Comparison of ENCODE assay signal across 12 mouse cellular contexts in the genomic region with DNA sequence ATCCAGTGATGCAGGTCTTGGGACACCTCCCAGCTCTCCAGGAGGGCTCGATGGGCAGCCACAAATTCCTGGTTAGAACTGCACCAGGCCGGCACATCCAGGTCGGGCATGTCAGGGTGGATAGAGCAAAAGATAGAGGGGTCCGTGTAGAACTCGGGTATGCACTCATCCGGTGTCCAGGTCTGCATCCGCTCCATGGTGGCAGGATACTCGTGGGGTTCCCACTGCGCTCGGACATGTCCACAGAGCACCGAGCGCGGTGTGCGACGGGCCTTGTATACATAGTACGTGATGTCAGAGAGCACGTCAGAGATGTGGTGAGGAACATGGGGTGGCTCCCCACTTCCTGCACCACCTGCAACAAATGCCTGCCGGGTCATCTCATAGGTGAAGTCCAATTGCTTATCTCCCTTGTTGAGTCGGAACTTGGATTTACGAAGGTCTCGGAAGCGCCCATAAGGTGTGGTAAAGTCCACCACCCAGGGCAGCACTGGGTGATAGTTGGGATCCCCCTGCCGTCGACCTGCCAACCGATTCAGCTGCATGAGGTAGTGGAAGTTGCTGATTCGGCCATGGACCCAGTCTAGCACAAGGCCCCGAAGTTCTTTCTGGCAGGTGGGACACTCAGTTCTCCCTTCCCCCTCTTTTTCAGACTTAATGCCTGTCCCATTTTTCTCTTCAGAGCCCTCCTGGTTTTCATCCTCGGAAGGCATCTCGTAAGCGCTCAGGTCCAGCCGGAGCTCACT. TPM values are rescaled to one million over a fixed set of nuclear protein-coding genes. Genes with fewer than 3 reads are reported as not detected.
DNase-seq lines count a peak whose midpoint lies in the region; ATAC-seq and TF ChIP-seq lines count a peak whose summit lies in the region.
"Had no signal": no experiment of that assay in that cellular context is flagged by ENCODE, and none has a peak within 500 bp of the region (broad histone marks: within the 10 kb centered on the region; RNA-seq: fewer than 3 reads in every experiment).

No protein-coding gene starts in this region.

- TF ChIP-seq CTCF in stomach, postnatal 0 days (IDR thresholded peaks at IDR 0.05; ENCODE audit: low read depth), result no peak

- no peaks in the 10 kb centered on the region for H3K27me3 ChIP-seq in heart, embryonic 13.5 days (replicated peaks)
- H3K27me3 ChIP-seq in stomach, embryonic 14.5 days (ENCODE audit: control insufficient read depth, insufficient read depth, low read length), result no peaks in the 10 kb centered on the region
- H3K27me3 ChIP-seq in stomach, postnatal 0 days (ENCODE audit: control insufficient read depth, insufficient read depth, low read length), result no peaks in the 10 kb centered on the region
- no peaks in the 10 kb centered on the region for H3K27me3 ChIP-seq in liver, embryonic 13.5 days

- H3K36me3 ChIP-seq in heart, embryonic 13.5 days, result peaks cover 33% of the 10 kb centered on the region
- H3K36me3 ChIP-seq in stomach, embryonic 14.5 days (ENCODE audit: control insufficient read depth, insufficient read depth, low read length), result no peaks in the 10 kb centered on the region; the same call in 1 of the 2 replicates
- peaks cover 17% of the 10 kb centered on the region for H3K36me3 ChIP-seq in stomach, postnatal 0 days (ENCODE audit: control insufficient read depth, insufficient read depth, low read length)
- peaks cover 37% of the 10 kb centered on the region for H3K36me3 ChIP-seq in liver, embryonic 13.5 days

- no peak for TF ChIP-seq EP300 in stomach, postnatal 0 days (optimal IDR thresholded peaks at IDR 0.05)

- 88% methylated on average over 31 of the region's 31 CpGs for WGBS in heart, embryonic 13.5 days
- 92% methylated on average over 31 of the region's 31 CpGs for WGBS in stomach, embryonic 14.5 days
- 93% methylated on average over 31 of the region's 31 CpGs for WGBS in stomach, postnatal 0 days
- 88% methylated on average over 31 of the region's 31 CpGs for WGBS in liver, embryonic 13.5 days (ENCODE audit: insufficient replicate concordance)

- H3K4me1 ChIP-seq in heart, embryonic 13.5 days, result peaks cover 35% of the 10 kb centered on the region
- peaks cover 9% of the 10 kb centered on the region for H3K4me1 ChIP-seq in stomach, embryonic 14.5 days (ENCODE audit: control insufficient read depth, insufficient read depth, low read length)
- peaks cover 9% of the 10 kb centered on the region; the same call in 1 of the 2 replicates for H3K4me1 ChIP-seq in stomach, postnatal 0 days (replicated peaks; ENCODE audit: control insufficient read depth, insufficient read depth)
- H3K4me1 ChIP-seq in liver, embryonic 13.5 days (replicated peaks), result peaks cover 95% of the 10 kb centered on the region

- no peak overlapping the region for H3K27ac ChIP-seq in heart, embryonic 13.5 days (replicated peaks)
- no peak overlapping the region for H3K27ac ChIP-seq in stomach, embryonic 14.5 days (ENCODE audit: low read length)
- H3K27ac ChIP-seq in stomach, postnatal 0 days (replicated peaks), result no peak overlapping the region
- H3K27ac ChIP-seq in liver, embryonic 13.5 days, result peak overlapping the region; percentile 99

- H3K9me3 ChIP-seq in heart, embryonic 13.5 days, result no peaks in the 10 kb centered on the region
- H3K9me3 ChIP-seq in stomach, embryonic 14.5 days (ENCODE audit: control insufficient read depth, low read depth, low read length), result no peaks in the 10 kb centered on the region
- H3K9me3 ChIP-seq in stomach, postnatal 0 days (ENCODE audit: control insufficient read depth, low read length), result no peaks in the 10 kb centered on the region
- H3K9me3 ChIP-seq in liver, embryonic 13.5 days (replicated peaks), result no peaks in the 10 kb centered on the region

- no peak for DNase-seq in heart, postnatal 10 days
- DNase-seq in stomach, postnatal 0 days (ENCODE audit: low spot score), result no peak
- no peak for DNase-seq in liver, embryonic 13.5 days
- no peak for DNase-seq in spleen, adult 18-20 months
- no peak for DNase-seq in adrenal gland, postnatal 25 days
- no peak for DNase-seq in gastrocnemius, postnatal 25 days
- DNase-seq: cerebellum, postnatal 36 days; right cerebral cortex, postnatal 4 days had no signal

- ATAC-seq in heart, embryonic 13.5 days (ENCODE audit: extremely low read depth, insufficient number of reproducible peaks, low FRiP score, low TSS enrichment), result no peak
- no peak for ATAC-seq in stomach, embryonic 14.5 days (ENCODE audit: insufficient number of reproducible peaks, insufficient read depth, low FRiP score, low read depth)
- ATAC-seq in stomach, postnatal 0 days (ENCODE audit: low FRiP score, low TSS enrichment), result no peak
- no peak for ATAC-seq in liver, embryonic 13.5 days (ENCODE audit: low read depth)

- intact Hi-C loops in heart, postnatal 10 days (cut with DNase I), result no loop called here

- peak overlapping the region; percentile 65; the same call in 1 of the 2 replicates for H3K4me3 ChIP-seq in heart, embryonic 13.5 days
- H3K4me3 ChIP-seq in stomach, embryonic 14.5 days (ENCODE audit: low read depth, low read length), result peak overlapping the region; percentile 51; the same call in 1 of the 2 replicates
- no peak overlapping the region for H3K4me3 ChIP-seq in stomach, postnatal 0 days (ENCODE audit: low read depth, low read length)
- H3K4me3 ChIP-seq in liver, embryonic 13.5 days (replicated peaks), result peak overlapping the region; percentile 73

- peak overlapping the region; percentile 100 for H3K4me2 ChIP-seq in heart, embryonic 13.5 days
- peak overlapping the region; percentile 100; the same call in 1 of the 2 replicates for H3K4me2 ChIP-seq in stomach, embryonic 14.5 days (replicated peaks; ENCODE audit: low read depth, low read length)
- H3K4me2 ChIP-seq in stomach, postnatal 0 days (replicated peaks; ENCODE audit: low read depth), result no peak overlapping the region
- peak overlapping the region; percentile 100 for H3K4me2 ChIP-seq in liver, embryonic 13.5 days

- peak overlapping the region; percentile 88; the same call in 1 of the 2 replicates for H3K9ac ChIP-seq in heart, embryonic 13.5 days
- H3K9ac ChIP-seq in stomach, embryonic 14.5 days (replicated peaks; ENCODE audit: low read depth, low read length), result no peak overlapping the region
- H3K9ac ChIP-seq in stomach, postnatal 0 days (ENCODE audit: low read length), result no peak overlapping the region
- H3K9ac ChIP-seq in liver, embryonic 13.5 days, result peak overlapping the region; percentile 88

RNA-seq across cellular contexts. Expression of gene Wdr81, which starts 1.5 kb away (rescaled TPM):
- 3.7 and 3.8 TPM in 2 replicates for polyA plus RNA-seq in heart, embryonic 13.5 days (2015; fragmentation: Nextera tagmentation; extraction: Ambion mirVana)
- total RNA-seq in heart, postnatal 10 days (2021), result 1 to 10 TPM; 7.8 to 8.3 TPM
- 4.6 and 5.1 TPM in 2 replicates for polyA plus RNA-seq in stomach, embryonic 14.5 days (2014; fragmentation: Nextera tagmentation; extraction: Ambion mirVana)
- polyA plus RNA-seq in stomach, postnatal 0 days (2015; fragmentation: Nextera tagmentation; extraction: Ambion mirVana), result 2.6 and 2.7 TPM in 2 replicates
- 18.5 and 21.3 TPM in 2 replicates for polyA plus RNA-seq in liver, embryonic 13.5 days (2015; fragmentation: Nextera tagmentation; extraction: Ambion mirVana)
- total RNA-seq in adrenal gland, postnatal 25 days (2021), result 21.9 and 23.5 TPM in 2 replicates
- 1 to 10 TPM; 4.7 to 5.7 TPM for total RNA-seq in gastrocnemius, postnatal 25 days (2021)

RNA-seq across cellular contexts. Expression of gene Tlcd2, which starts 8.5 kb away (rescaled TPM):
- 11.4 and 13.5 TPM in 2 replicates for polyA plus RNA-seq in heart, embryonic 13.5 days (2015; fragmentation: Nextera tagmentation; extraction: Ambion mirVana)
- 1 to 10 TPM; 8.1 to 9.3 TPM for total RNA-seq in heart, postnatal 10 days (2021)
- 23.3 and 26.3 TPM in 2 replicates for polyA plus RNA-seq in stomach, embryonic 14.5 days (2014; fragmentation: Nextera tagmentation; extraction: Ambion mirVana)
- polyA plus RNA-seq in stomach, postnatal 0 days (2015; fragmentation: Nextera tagmentation; extraction: Ambion mirVana), result 16.0 and 17.2 TPM in 2 replicates
- 18.7 and 18.8 TPM in 2 replicates for polyA plus RNA-seq in liver, embryonic 13.5 days (2015; fragmentation: Nextera tagmentation; extraction: Ambion mirVana)
- 16.2 and 16.8 TPM in 2 replicates for total RNA-seq in adrenal gland, postnatal 25 days (2021)
- total RNA-seq in gastrocnemius, postnatal 25 days (2021), result 1 to 10 TPM; 3.9 to 6.9 TPM

RNA-seq across cellular contexts. Expression of gene Serpinf2, which starts 13.6 kb away (rescaled TPM):
- 1.5 and 14.5 TPM in 2 replicates for polyA plus RNA-seq in heart, embryonic 13.5 days (2015; fragmentation: Nextera tagmentation; extraction: Ambion mirVana)
- not detected for total RNA-seq in heart, postnatal 10 days (2021)
- polyA plus RNA-seq in stomach, embryonic 14.5 days (2014; fragmentation: Nextera tagmentation; extraction: Ambion mirVana), result 14.9 and 17.2 TPM in 2 replicates
- polyA plus RNA-seq in stomach, postnatal 0 days (2015; fragmentation: Nextera tagmentation; extraction: Ambion mirVana), result 17.8 and 19.7 TPM in 2 replicates
- 372 and 430 TPM in 2 replicates for polyA plus RNA-seq in liver, embryonic 13.5 days (2015; fragmentation: Nextera tagmentation; extraction: Ambion mirVana)
- total RNA-seq in adrenal gland, postnatal 25 days (2021), result 7.7 TPM in 1 of 2 replicates, not detected in the other
- not detected for total RNA-seq in gastrocnemius, postnatal 25 days (2021)
- total RNA-seq: adrenal gland, adult 18-20 months had no signal

RNA-seq across cellular contexts. Expression of gene Serpinf1, which starts 30.5 kb away (rescaled TPM):
- 30.2 and 34.2 TPM in 2 replicates for polyA plus RNA-seq in heart, embryonic 13.5 days (2015; fragmentation: Nextera tagmentation; extraction: Ambion mirVana)
- 10 to 100 TPM; 23.6 to 29.0 TPM for total RNA-seq in heart, postnatal 10 days (2021)
- polyA plus RNA-seq in stomach, embryonic 14.5 days (2014; fragmentation: Nextera tagmentation; extraction: Ambion mirVana), result 54.2 and 59.0 TPM in 2 replicates
- 53.7 and 69.1 TPM in 2 replicates for polyA plus RNA-seq in stomach, postnatal 0 days (2015; fragmentation: Nextera tagmentation; extraction: Ambion mirVana)
- 179 and 181 TPM in 2 replicates for polyA plus RNA-seq in liver, embryonic 13.5 days (2015; fragmentation: Nextera tagmentation; extraction: Ambion mirVana)
- 12.4 and 23.9 TPM in 2 replicates for total RNA-seq in adrenal gland, postnatal 25 days (2021)
- total RNA-seq in gastrocnemius, postnatal 25 days (2021), result 10 to 100 TPM; 98.5 to 98.7 TPM
- total RNA-seq: monocyte, adult 5-6 weeks had no signal

RNA-seq across cellular contexts. Expression of gene Prpf8, which starts 33.6 kb away (rescaled TPM):
- polyA plus RNA-seq in heart, embryonic 13.5 days (2015; fragmentation: Nextera tagmentation; extraction: Ambion mirVana), result 31.6 and 32.1 TPM in 2 replicates
- 100 to 1,000 TPM; 103 to 109 TPM for total RNA-seq in heart, postnatal 10 days (2021)
- polyA plus RNA-seq in stomach, embryonic 14.5 days (2014; fragmentation: Nextera tagmentation; extraction: Ambion mirVana), result 79.7 and 79.8 TPM in 2 replicates
- 15.8 and 16.0 TPM in 2 replicates for polyA plus RNA-seq in stomach, postnatal 0 days (2015; fragmentation: Nextera tagmentation; extraction: Ambion mirVana)
- polyA plus RNA-seq in liver, embryonic 13.5 days (2015; fragmentation: Nextera tagmentation; extraction: Ambion mirVana), result 28.2 and 31.5 TPM in 2 replicates
- 147 and 166 TPM in 2 replicates for total RNA-seq in adrenal gland, postnatal 25 days (2021)
- total RNA-seq in gastrocnemius, postnatal 25 days (2021), result 10 to 100 TPM; 56.9 to 59.4 TPM

Comparison
In these comparisons a context has a peak if more than half of its experiments do, and no peak if none do; other contexts are left out.
1. H3K9ac ChIP-seq: peak in heart, embryonic 13.5 days (single experiment) and liver, embryonic 13.5 days (single experiment); none in stomach, embryonic 14.5 days (single experiment) and stomach, postnatal 0 days (single experiment).
2. RNA of gene Serpinf2, which starts 13.6 kb away (polyA plus RNA-seq): 372 to 430 TPM in liver, embryonic 13.5 days; 17.8 to 19.7 TPM in stomach, postnatal 0 days, 14.9 to 17.2 TPM in stomach, embryonic 14.5 days and 1.5 to 14.5 TPM in heart, embryonic 13.5 days; every median in the first group is over 10 times any median in the second.